Mouse (Mus musculus): ENCODE measurements around the gene Ahcyl1.

DNA sequence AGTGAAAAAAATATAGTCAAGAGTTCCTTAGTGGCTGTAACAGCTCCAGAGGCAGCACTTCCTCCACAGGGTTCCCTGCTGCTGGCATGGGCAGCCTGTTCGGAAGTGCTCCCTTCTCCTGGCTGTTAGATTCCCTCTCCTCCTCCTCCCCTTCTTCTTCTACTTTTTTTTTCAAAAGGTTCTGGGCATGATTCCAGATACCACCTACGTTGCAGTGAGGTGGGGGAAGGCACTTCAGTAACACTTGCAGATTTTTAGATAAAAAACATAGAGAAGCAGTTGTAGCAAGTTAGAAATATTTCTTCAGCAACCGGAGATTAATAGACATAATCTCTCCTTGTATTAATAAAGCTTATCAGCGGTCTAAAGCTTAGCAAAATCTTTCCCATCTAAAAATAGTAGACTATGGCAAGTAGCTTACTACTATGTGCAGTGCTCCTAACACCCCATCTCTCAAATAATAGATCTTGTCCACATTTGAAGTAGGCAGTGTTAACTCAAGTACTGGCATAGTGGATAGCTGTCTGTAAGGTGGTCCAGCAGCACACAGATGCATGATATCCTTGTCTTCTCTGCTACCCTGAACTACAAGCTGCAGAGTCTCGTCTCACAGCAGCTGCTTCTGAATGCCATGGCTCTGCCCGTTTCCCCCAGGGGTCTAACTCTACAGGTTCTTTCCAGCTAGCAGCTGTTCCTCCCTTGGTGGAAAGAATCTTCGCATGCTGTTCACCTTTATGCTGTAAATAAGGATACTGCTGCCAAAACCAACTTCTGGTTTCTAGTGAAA, 15.4 kb downstream of the Ahcyl1 start:
- TF ChIP-seq EP300 (IDR thresholded peaks at IDR 0.05; ENCODE audit: low read depth) (no peak), CTCF (IDR thresholded peaks at IDR 0.05; ENCODE audit: low read depth) (no peak)

Measured in heart, postnatal 0 days (tissue).